Mouse (Mus musculus) forebrain, embryonic 10.5 days (tissue): ENCODE results near the gene Gfod1. TPM values are rescaled to one million over a fixed set of nuclear protein-coding genes. Genes with fewer than 3 reads are reported as not detected.
A peak's percentile ranks its signal among the peaks of the same experiment; 100 is the strongest.

Source experiments
- DNase-seq: peaks from one replicate; pipeline ENCODE4 v3.0.0-alpha.2; 2017; ENCODE audit warnings: low spot score; ENCODE audit errors: extremely low spot score
- H3K27ac ChIP-seq: fragments of 300-500 bp; sonication (generic); 2 replicates; pipeline ENCODE4 v1.5.1; 2016; ENCODE audit warnings: mild to moderate bottlenecking
- H3K27me3 ChIP-seq: fragments of 300-500 bp; sonication (generic); 2 replicates; pipeline ENCODE4 v1.6.1; 2016; ENCODE audit warnings: mild to moderate bottlenecking; ENCODE audit not compliant: poor library complexity, severe bottlenecking
- H3K36me3 ChIP-seq: fragments of 300-500 bp; sonication (generic); replicated peaks from 2 replicates; pipeline ENCODE4 v1.6.1; 2016; ENCODE audit warnings: mild to moderate bottlenecking, moderate library complexity
- H3K4me1 ChIP-seq: fragments of 300-500 bp; sonication (generic); 2 replicates; pipeline ENCODE4 v1.6.1; 2016
- H3K4me3 ChIP-seq: fragments of 300-500 bp; sonication (generic); 2 replicates; pipeline ENCODE4 v1.5.1; 2016; ENCODE audit warnings: mild to moderate bottlenecking, moderate library complexity
- H3K9me3 ChIP-seq: fragments of 300-500 bp; sonication (generic); 2 replicates; pipeline ENCODE4 v1.6.1; 2016; ENCODE audit warnings: mild to moderate bottlenecking, moderate library complexity
- WGBS: fragments of 180-500 bp; shearing (Covaris S2); methylation state at CpG from one replicate; pipeline ENCODE4 v1.1.7; 2016; 5-methylcytosine and 5-hydroxymethylcytosine counted together
- polyA plus RNA-seq: library from polyadenylated mRNA; unstranded; fragments of >200 nt; fragmentation: Nextera tagmentation; extraction: Ambion mirVana; gene quantifications from 2 replicates; pipeline ENCODE4 v1.2.1, GENCODE M21; 2016

Gene Gfod1
- polyA plus RNA-seq, 1 experiment from 2014 or later: 0.22 TPM

GRCm38 (mm10) chr13:43295684-43296083 is 8.3 kb downstream of the Gfod1 start:
- Histone ChIP-seq H3K27me3 (peaks cover 40% of the 10 kb centered on the region), H3K27ac (no peak overlapping the region), H3K4me1 (peaks cover 20% of the 10 kb centered on the region), H3K9me3 (no peaks in the 10 kb centered on the region), H3K4me3 (no peak overlapping the region), H3K36me3 (no peaks in the 10 kb centered on the region; the same call in 1 of the 2 replicates)
- no peak for DNase-seq
- WGBS: 90% methylated on average over 7 of the region's 7 CpGs

GRCm38 (mm10) chr13:43294957-43295590 is 8.9 kb downstream of the Gfod1 start:
- H3K4me1 ChIP-seq: peaks cover 14% of the 10 kb centered on the region
- no peak overlapping the region for H3K27ac ChIP-seq
- H3K4me3 ChIP-seq: no peak overlapping the region
- peaks cover 34% of the 10 kb centered on the region for H3K27me3 ChIP-seq
- no peaks in the 10 kb centered on the region for H3K9me3 ChIP-seq
- no peaks in the 10 kb centered on the region; the same call in 1 of the 2 replicates for H3K36me3 ChIP-seq
- WGBS: 70% methylated on average over 7 of the region's 7 CpGs
- DNase-seq: no peak

GRCm38 (mm10) chr13:43292892-43293291 is 11.1 kb downstream of the Gfod1 start:
- WGBS: 79% methylated on average over 4 of the region's 4 CpGs

GRCm38 (mm10) chr13:43289076-43289475 is 14.9 kb downstream of the Gfod1 start:
- Histone ChIP-seq H3K27ac (peak overlapping the region; percentile 44; the same call in 1 of the 2 replicates), H3K27me3 (no peaks in the 10 kb centered on the region), H3K4me1 (peaks cover 28% of the 10 kb centered on the region), H3K4me3 (no peak overlapping the region), H3K36me3 (no peaks in the 10 kb centered on the region; the same call in 1 of the 2 replicates), H3K9me3 (no peaks in the 10 kb centered on the region)
- no peak for DNase-seq
- WGBS: 75% methylated on average over 6 of the region's 6 CpGs

More at GRCm38 (mm10) chr13:43292892-43293291, 11.1 kb downstream of the Gfod1 start:
- H3K36me3 ChIP-seq: no peaks in the 10 kb centered on the region; the same call in 1 of the 2 replicates
- H3K9me3 ChIP-seq: no peaks in the 10 kb centered on the region
- H3K27me3 ChIP-seq: peaks cover 15% of the 10 kb centered on the region
- no peak overlapping the region for H3K27ac ChIP-seq
- H3K4me3 ChIP-seq: no peak overlapping the region
- H3K4me1 ChIP-seq: peaks cover 18% of the 10 kb centered on the region
- DNase-seq: no peak

GRCm38 (mm10) chr13:43288444-43288843 is 15.5 kb downstream of the Gfod1 start:
- no peaks in the 10 kb centered on the region for H3K27me3 ChIP-seq
- no peak for DNase-seq
- 71% methylated on average over 4 of the region's 4 CpGs for WGBS
- H3K4me1 ChIP-seq: peaks cover 28% of the 10 kb centered on the region
- no peaks in the 10 kb centered on the region for H3K9me3 ChIP-seq
- no peaks in the 10 kb centered on the region; the same call in 1 of the 2 replicates for H3K36me3 ChIP-seq
- no peak overlapping the region for H3K4me3 ChIP-seq
- no peak overlapping the region for H3K27ac ChIP-seq

- no peak for DNase-seq
- Histone ChIP-seq H3K27ac (no peak overlapping the region), H3K36me3 (no peaks in the 10 kb centered on the region), H3K4me3 (no peak overlapping the region), H3K27me3 (no peaks in the 10 kb centered on the region), H3K9me3 (no peaks in the 10 kb centered on the region), H3K4me1 (peaks cover 28% of the 10 kb centered on the region)
- WGBS: 50% methylated on average over 5 of the region's 5 CpGs
Measured at GRCm38 (mm10) chr13:43288026-43288425, 15.9 kb downstream of the Gfod1 start.

- DNase-seq: no peak
- Histone ChIP-seq H3K4me3 (no peak overlapping the region), H3K36me3 (no peaks in the 10 kb centered on the region), H3K27ac (no peak overlapping the region), H3K9me3 (no peaks in the 10 kb centered on the region), H3K4me1 (peaks cover 28% of the 10 kb centered on the region), H3K27me3 (no peaks in the 10 kb centered on the region)
- 81% methylated on average over 7 of the region's 7 CpGs for WGBS
Measured at GRCm38 (mm10) chr13:43286836-43287235, 17.1 kb downstream of the Gfod1 start.

GRCm38 (mm10) chr13:43284711-43285151 is 19.2 kb downstream of the Gfod1 start:
- DNase-seq: no peak
- Histone ChIP-seq H3K9me3 (no peaks in the 10 kb centered on the region), H3K4me3 (no peak overlapping the region), H3K4me1 (peaks cover 28% of the 10 kb centered on the region), H3K36me3 (no peaks in the 10 kb centered on the region), H3K27me3 (no peaks in the 10 kb centered on the region), H3K27ac (no peak overlapping the region)
- WGBS: 77% methylated on average over 4 of the region's 4 CpGs

GRCm38 (mm10) chr13:43273906-43274305 is 30.1 kb downstream of the Gfod1 start:
- peaks cover 3% of the 10 kb centered on the region; the same call in 1 of the 2 replicates for H3K9me3 ChIP-seq
- 77% methylated on average over 14 of the region's 14 CpGs for whole genome bisulfite sequencing

GRCm38 (mm10) chr13:43272303-43273135 is 31.5 kb downstream of the Gfod1 start:
- WGBS: 85% methylated on average over 13 of the region's 13 CpGs
- H3K9me3 ChIP-seq: peaks cover 3% of the 10 kb centered on the region; the same call in 1 of the 2 replicates
- no peak for DNase-seq

More at GRCm38 (mm10) chr13:43273906-43274305, 30.1 kb downstream of the Gfod1 start:
- no peak overlapping the region for H3K4me3 ChIP-seq
- no peaks in the 10 kb centered on the region for H3K36me3 ChIP-seq
- no peak overlapping the region for H3K27ac ChIP-seq
- DNase-seq: no peak
- peaks cover 30% of the 10 kb centered on the region for H3K27me3 ChIP-seq
- peaks cover 60% of the 10 kb centered on the region for H3K4me1 ChIP-seq

GRCm38 (mm10) chr13:43271481-43271880 is 32.5 kb downstream of the Gfod1 start:
- H3K27ac ChIP-seq: 0 out of 2 replicates have a peak overlapping the region, but pooled peaks have one; percentile 15
- no peak for DNase-seq
- WGBS: 88% methylated on average over 9 of the region's 9 CpGs
- no peaks in the 10 kb centered on the region for H3K9me3 ChIP-seq
- no peak overlapping the region for H3K4me3 ChIP-seq
- peaks cover 75% of the 10 kb centered on the region for H3K4me1 ChIP-seq
- peaks cover 46% of the 10 kb centered on the region for H3K27me3 ChIP-seq
- no peaks in the 10 kb centered on the region for H3K36me3 ChIP-seq

More at GRCm38 (mm10) chr13:43272303-43273135, 31.5 kb downstream of the Gfod1 start:
- H3K4me1 ChIP-seq: peaks cover 72% of the 10 kb centered on the region
- H3K36me3 ChIP-seq: no peaks in the 10 kb centered on the region
- no peak overlapping the region for H3K4me3 ChIP-seq
- peaks cover 41% of the 10 kb centered on the region for H3K27me3 ChIP-seq
- H3K27ac ChIP-seq: no peak overlapping the region

GRCm38 (mm10) chr13:43270220-43270597 is 33.8 kb downstream of the Gfod1 start:
- Histone ChIP-seq H3K9me3 (no peaks in the 10 kb centered on the region), H3K4me3 (no peak overlapping the region), H3K36me3 (no peaks in the 10 kb centered on the region), H3K27me3 (peaks cover 46% of the 10 kb centered on the region), H3K4me1 (peaks cover 80% of the 10 kb centered on the region), H3K27ac (peak overlapping the region; percentile 59)
- no peak for DNase-seq
- WGBS: 59% methylated on average over 10 of the region's 10 CpGs
